Mouse (Mus musculus) small intestine, adult 2 months (tissue): Measurements from ENCODE around the gene Slc25a1. TPM values are rescaled to one million over a fixed set of nuclear protein-coding genes. Genes with fewer than 3 reads are reported as not detected.

Experiments used
- H3K27ac ChIP-seq: fragments of 200-500 bp; 2 replicates; pipeline ENCODE4 v1.5.1; 2012; ENCODE audit warnings: low read depth, low read length, control low read depth, inconsistent platforms; ENCODE audit not compliant: insufficient read depth
- H3K27me3 ChIP-seq: fragments of 200-500 bp; 2 replicates; pipeline ENCODE4 v1.6.1; 2012; ENCODE audit warnings: mild to moderate bottlenecking, moderate library complexity, low read length, inconsistent platforms; ENCODE audit not compliant: control insufficient read depth, insufficient read depth
- H3K36me3 ChIP-seq: fragments of 200-500 bp; 2 replicates; pipeline ENCODE4 v1.6.1; 2012; ENCODE audit warnings: mild to moderate bottlenecking, low read length, control low read depth, inconsistent platforms; ENCODE audit not compliant: control insufficient read depth, insufficient read depth
- H3K4me1 ChIP-seq: fragments of 200-500 bp; 2 replicates; pipeline ENCODE4 v1.6.1; 2012; ENCODE audit warnings: low read length, inconsistent platforms, mixed read lengths; ENCODE audit not compliant: control insufficient read depth, insufficient read depth, insufficient read length
- H3K4me3 ChIP-seq: fragments of 200-500 bp; 2 replicates; pipeline ENCODE4 v1.5.1; 2012; ENCODE audit warnings: low read depth, mild to moderate bottlenecking, control low read depth, inconsistent platforms, low read length, moderate library complexity
- CTCF ChIP-seq: fragments of 200-500 bp; IDR thresholded peaks from 2 replicates; pipeline ENCODE4 v1.5.1; 2012; ENCODE audit warnings: low read depth, mild to moderate bottlenecking, control low read depth, inconsistent platforms, low read length, moderate library complexity, mixed read lengths; ENCODE audit not compliant: insufficient replicate concordance, insufficient read length; ENCODE audit errors: extremely low read depth
- POLR2A ChIP-seq: fragments of 200-500 bp; IDR thresholded peaks from 2 replicates; pipeline ENCODE4 v1.6.1; 2012; ENCODE audit warnings: low read depth, mild to moderate bottlenecking, control low read depth, inconsistent platforms, low read length, moderate library complexity
- WGBS: fragments of 180-500 bp; shearing (Covaris S2); methylation state at CpG from one replicate; pipeline ENCODE4 v1.1.7; 2018; 5-methylcytosine and 5-hydroxymethylcytosine counted together
- polyA plus RNA-seq: library from polyadenylated mRNA; depleted of rRNA; stranded (reverse); fragments of >200 nt; gene quantifications from 2 replicates; pipeline ENCODE4 v1.2.3, GENCODE M21; 2012

Slc25a1 gene
- polyA plus RNA-seq, 1 experiment = 328 TPM

DNA sequence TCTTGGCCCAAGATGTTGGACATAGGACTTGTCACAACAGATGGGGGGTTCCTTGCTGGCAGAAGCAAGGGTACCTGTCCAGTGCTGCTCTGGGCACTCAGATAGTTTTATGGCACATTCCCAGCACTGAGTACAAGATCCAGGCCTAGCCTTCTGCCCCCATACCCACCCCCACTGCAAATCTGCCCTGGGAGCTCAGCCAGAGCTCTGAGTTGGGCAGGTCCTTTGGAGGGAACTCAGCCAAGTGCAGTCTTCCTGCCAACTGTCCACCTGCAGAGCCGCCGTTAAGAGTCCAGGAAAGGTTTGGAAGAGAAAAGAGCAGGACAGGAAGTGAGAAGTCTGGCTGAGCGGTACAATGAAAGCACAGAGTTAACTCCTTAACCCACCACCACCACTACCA, 35.4 kb downstream of the Slc25a1 start:
- 0 out of 2 replicates have a peak overlapping the region, but pooled peaks have one; percentile 17 for H3K27ac ChIP-seq
- no peak for TF ChIP-seq CTCF
- no peak for TF ChIP-seq POLR2A
- 8% methylated on average over 3 of the region's 3 CpGs for WGBS

GRCm38 (mm10) chr16:17891567-17891959, 36.5 kb downstream of the Slc25a1 start, which contains the start of gene Gm20518:
Gm20518 (minus strand) TSS chr16:17891671.
- H3K4me1 ChIP-seq = peaks cover 17% of the 10 kb centered on the region; the same call in 1 of the 2 replicates
- H3K36me3 ChIP-seq = no peaks in the 10 kb centered on the region
- 1% methylated on average over 38 of the region's 38 CpGs for WGBS
- no peaks in the 10 kb centered on the region for H3K27me3 ChIP-seq
- H3K4me3 ChIP-seq = peak within 1 kb of the TSS; percentile 89
- TF ChIP-seq CTCF (no peak), POLR2A (0 out of 2 replicates have a peak, but pooled peaks have one; percentile 50)
- H3K27ac ChIP-seq = peak within 1 kb of the TSS; percentile 81

More for the DNA sequence above, 35.4 kb downstream of the Slc25a1 start:
- H3K4me1 ChIP-seq = peaks cover 17% of the 10 kb centered on the region; the same call in 1 of the 2 replicates
- H3K36me3 ChIP-seq = no peaks in the 10 kb centered on the region
- H3K4me3 ChIP-seq = no peak overlapping the region
- no peaks in the 10 kb centered on the region for H3K27me3 ChIP-seq

DNA sequence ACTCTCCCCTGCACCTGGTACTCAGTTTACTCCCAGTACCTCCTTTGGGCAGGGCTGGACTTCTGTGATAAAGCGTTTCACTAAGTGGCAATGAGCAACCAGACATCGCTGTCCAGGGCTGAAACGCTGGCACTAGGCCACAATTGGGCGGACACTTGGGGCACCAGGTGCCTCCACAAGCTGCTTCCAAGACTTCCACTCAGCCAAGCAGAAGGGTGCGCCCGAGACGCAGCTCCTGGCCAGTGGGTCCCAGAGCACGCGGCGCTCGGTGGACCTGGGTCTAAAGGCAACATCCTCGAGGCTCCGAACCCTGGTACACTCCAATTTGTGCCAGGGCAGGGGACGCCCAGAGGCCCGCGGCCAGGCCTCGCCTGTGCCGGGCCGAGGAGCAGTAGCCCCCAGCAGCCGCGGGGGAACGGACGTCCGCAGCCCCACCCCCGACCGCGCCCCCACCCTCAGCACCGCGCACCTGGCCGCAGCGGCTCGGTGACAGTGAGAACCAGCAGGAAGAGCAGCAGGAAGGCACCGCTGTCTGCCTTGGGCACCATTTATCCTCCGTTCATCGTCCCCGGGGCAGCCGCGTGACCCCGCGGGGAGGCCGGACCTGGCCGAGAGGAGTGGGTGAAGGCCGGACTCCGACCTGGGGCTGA, 37.0 kb downstream of the Slc25a1 start:
- H3K27ac ChIP-seq = peak overlapping the region; percentile 81
- no peaks in the 10 kb centered on the region for H3K36me3 ChIP-seq
- peaks cover 17% of the 10 kb centered on the region; the same call in 1 of the 2 replicates for H3K4me1 ChIP-seq
- WGBS = under 1% methylated on average over 44 of the region's 44 CpGs
- peak overlapping the region; percentile 89 for H3K4me3 ChIP-seq
- no peaks in the 10 kb centered on the region for H3K27me3 ChIP-seq
- TF ChIP-seq CTCF = no peak
- TF ChIP-seq POLR2A = no peak; the same call in 1 of the 2 replicates

DNA sequence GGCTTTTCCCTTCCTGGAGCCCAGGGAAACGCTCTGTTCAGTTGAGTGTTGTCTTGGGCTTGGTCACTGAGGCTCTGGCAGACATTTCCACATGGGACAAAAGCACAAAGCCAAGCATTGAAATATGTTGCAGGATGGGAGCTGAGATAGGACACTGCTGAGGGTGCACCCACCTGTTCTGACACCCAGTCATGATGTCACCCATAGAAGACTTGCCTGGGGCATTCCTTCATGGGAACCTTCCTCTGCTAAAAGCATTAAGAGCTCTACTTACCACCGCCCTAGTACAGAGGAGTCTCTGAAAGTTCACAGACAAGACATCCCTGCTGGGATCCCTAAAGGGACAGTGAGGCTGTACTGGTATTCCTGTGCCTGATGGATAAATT, 37.7 kb downstream of the Slc25a1 start:
- Histone ChIP-seq H3K27ac (peak overlapping the region; percentile 81; the same call in 1 of the 2 replicates), H3K36me3 (no peaks in the 10 kb centered on the region), H3K27me3 (no peaks in the 10 kb centered on the region), H3K4me1 (peaks cover 17% of the 10 kb centered on the region; the same call in 1 of the 2 replicates), H3K4me3 (peak overlapping the region; percentile 89; the same call in 1 of the 2 replicates)
- TF ChIP-seq POLR2A = no peak
- no peak for TF ChIP-seq CTCF
- WGBS = 11% methylated on average over 2 of the region's 2 CpGs

DNA sequence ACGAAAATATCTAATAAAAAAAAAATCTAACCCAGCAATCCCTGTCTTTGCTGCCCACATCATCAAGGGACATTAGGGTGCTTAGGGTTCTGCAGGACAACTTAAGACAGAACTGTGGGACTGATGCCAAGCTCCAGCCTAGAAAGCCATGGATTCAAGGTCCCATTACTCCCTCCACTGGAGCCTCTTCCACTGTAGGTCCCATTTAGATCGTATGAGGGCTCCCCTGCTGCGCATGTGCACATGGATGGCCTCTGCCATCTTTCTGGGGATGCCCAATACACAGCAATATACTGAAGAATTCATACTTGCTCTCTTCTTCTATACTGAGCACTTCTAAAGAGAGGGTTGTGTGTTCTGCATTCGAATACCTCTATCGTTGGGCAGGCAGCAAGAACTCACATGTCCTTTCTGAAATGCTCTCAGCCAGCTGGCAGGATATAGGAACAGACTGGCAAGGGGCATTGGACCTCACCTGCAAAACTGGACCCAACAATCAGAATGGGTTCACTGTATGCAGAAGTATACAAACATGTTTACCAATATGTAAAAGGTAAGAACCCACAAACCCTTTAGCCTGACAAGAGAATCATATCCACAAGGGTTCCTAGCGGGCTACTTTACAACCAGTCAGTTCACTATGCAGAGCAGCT, 38.2 kb downstream of the Slc25a1 start:
- peaks cover 2% of the 10 kb centered on the region; the same call in 1 of the 2 replicates for H3K36me3 ChIP-seq
- no peak overlapping the region for H3K27ac ChIP-seq
- H3K4me3 ChIP-seq = no peak overlapping the region
- WGBS = 56% methylated on average over 6 of the region's 6 CpGs
- peaks cover 17% of the 10 kb centered on the region; the same call in 1 of the 2 replicates for H3K4me1 ChIP-seq
- H3K27me3 ChIP-seq = no peaks in the 10 kb centered on the region
- TF ChIP-seq POLR2A (no peak), CTCF (no peak)

DNA sequence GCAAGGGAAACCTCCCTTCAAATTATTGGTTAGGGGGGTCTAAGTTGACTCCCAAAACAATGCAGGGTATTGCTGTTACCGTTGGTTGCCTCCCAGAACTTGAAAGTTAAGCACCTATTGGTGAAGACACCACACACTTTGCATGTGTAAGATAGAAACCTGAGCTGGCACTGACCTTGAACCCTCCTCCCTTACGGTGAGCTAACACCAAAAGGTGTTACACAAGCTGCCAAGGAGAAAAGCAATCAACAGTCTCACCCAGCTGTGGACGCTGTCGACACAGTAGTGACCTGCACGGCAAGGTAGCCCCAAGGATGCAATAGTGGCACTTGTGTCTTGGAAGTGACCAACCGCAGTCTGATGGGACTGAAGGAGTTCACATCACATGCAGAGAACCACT, 43.9 kb downstream of the Slc25a1 start:
- H3K4me3 ChIP-seq = no peak overlapping the region
- H3K27ac ChIP-seq = no peak overlapping the region
- H3K36me3 ChIP-seq = peaks cover 3% of the 10 kb centered on the region; the same call in 1 of the 2 replicates
- WGBS = 54% methylated on average over 6 of the region's 6 CpGs
- no peaks in the 10 kb centered on the region for H3K27me3 ChIP-seq
- H3K4me1 ChIP-seq = peaks cover 3% of the 10 kb centered on the region; the same call in 1 of the 2 replicates
- TF ChIP-seq CTCF (no peak), POLR2A (no peak)

DNA sequence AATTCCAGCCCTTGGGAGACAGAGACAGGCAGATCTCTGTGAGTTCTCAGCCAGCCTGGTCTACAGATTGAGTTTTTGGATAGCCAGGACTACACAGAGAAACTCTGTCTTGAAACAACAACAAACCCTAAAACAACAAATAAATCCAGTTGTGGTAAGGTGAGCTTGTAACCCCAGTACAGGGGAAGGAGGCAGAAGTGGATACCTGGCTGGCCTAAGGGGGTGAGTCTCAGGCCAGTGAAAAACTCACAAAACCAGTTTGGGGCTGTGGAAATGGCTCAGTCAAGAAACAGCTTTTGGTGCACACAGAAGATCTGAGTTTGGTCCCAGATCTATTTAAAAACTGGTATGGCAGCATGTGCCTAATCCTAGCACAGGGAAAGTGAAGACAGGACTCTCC, 45.8 kb downstream of the Slc25a1 start:
- no peak overlapping the region for H3K4me3 ChIP-seq
- TF ChIP-seq CTCF (no peak), POLR2A (no peak)
- peaks cover 4% of the 10 kb centered on the region; the same call in 1 of the 2 replicates for H3K36me3 ChIP-seq

More for the DNA sequence above, 45.8 kb downstream of the Slc25a1 start:
- peaks cover 3% of the 10 kb centered on the region; the same call in 1 of the 2 replicates for H3K4me1 ChIP-seq
- H3K27me3 ChIP-seq = no peaks in the 10 kb centered on the region
- no peak overlapping the region for H3K27ac ChIP-seq
